Mouse (Mus musculus) ovary, postnatal 10 days (tissue): ENCODE results near the gene Dcaf17.

Experiments
- DNase-seq: peaks from one replicate; pipeline ENCODE4 v3.0.0; 2022; ENCODE audit warnings: low spot score

The Dcaf17 gene

DNA sequence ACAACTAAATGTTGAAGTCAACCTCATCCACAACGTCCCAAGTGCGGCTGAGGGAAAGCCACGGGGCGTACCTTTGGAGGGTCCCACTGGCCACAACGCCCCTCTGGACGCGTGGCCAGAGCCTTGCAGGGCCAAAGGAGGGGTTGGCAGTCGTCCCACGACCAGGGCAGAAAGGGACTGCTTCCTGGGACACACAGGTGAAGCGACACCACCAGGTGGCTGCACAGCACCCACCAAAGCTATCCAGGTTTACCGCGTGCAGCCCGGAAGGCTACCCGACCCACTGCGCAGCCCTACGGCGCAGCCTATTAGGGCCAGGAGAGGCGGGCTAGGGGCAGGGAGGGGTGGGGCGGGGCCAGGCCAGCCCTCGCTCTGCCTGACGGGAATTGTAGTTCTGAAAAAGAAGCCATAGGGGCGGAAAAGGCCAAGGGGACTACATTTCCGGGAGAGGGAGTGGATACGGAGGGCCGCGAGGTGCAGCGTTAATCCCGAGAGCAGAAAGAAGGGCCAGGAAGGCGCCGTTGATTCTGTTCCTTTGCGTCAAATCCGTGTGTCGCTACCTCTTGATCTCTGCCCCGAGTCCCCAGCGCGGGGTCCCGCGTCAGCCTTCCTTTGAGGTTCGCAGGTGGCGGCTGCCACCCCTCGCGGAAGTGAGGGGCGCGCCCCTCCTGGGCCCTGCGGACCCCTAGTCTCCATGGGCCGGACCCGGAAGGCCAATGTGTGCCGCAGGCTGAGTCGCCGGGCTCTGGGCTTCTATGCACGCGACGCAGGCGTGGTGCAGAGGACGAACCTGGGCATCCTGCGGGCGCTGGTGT is at the start of gene Dcaf17, which contains the start of gene Mettl8:
Gene Dcaf17 (plus strand): TSS at position 29 of the 815 bp plus-strand sequence.
Gene Mettl8 (minus strand): TSS at position 284 of the 815 bp plus-strand sequence.
- DNase-seq: peak; percentile 78

DNA sequence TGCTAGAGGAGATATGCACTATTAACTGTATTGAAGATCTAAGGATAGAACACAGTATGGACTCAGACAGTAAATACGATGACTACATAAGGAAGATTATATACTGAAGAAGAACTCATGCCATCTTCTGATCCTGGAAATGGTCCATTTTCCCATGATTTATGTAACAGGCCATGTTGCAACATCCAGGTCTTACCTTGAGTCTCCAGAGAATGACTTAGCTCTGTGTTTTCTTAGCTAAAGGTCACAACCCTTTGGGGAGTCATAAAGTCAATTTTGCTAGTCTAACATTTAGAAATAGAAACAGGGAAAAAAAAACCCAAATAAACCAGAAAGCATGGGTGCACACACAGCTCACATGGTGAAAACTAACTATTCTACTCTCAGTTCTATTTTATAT is 43.3 kb upstream of the Dcaf17 start:
- DNase-seq: no peak

DNA sequence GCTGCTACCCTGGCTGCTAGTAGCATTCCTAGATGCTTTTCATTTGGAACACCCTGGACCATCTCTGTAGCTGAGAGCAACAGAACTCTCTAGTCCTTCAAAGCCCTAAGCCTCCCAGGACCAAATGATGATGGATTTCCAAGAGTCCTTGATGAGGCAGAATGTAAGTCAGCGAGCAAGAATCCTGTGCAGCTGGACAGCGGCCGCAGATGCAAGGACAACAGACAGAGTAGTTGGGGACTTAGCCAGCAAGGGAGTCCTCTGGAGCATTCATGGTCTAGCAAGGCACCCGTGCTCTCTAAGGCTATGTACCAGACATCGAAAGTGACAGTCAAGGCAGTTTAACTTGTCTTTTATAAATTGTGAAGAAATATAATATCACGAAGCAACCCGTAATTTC is 41.6 kb upstream of the Dcaf17 start:
- DNase-seq: no peak

DNA sequence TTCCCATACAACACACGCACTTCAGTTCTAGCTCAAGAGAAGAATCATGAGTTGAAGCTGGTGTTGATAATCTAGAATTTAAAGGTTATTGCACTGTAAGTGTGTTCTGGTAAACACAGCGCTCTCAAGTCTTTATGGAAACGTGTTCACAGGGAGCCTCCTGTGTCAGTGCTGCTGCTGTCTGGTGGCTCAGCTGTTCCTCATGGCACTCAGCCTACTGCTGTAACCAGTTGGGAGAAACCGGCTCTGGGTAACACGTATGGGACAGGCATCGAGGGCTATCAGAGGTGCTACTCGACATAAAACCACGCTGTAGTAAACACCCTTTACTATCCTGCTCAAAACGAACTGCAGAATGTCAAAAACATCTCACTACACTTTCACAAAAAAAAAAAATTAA is 35.9 kb upstream of the Dcaf17 start:
- no peak for DNase-seq

DNA sequence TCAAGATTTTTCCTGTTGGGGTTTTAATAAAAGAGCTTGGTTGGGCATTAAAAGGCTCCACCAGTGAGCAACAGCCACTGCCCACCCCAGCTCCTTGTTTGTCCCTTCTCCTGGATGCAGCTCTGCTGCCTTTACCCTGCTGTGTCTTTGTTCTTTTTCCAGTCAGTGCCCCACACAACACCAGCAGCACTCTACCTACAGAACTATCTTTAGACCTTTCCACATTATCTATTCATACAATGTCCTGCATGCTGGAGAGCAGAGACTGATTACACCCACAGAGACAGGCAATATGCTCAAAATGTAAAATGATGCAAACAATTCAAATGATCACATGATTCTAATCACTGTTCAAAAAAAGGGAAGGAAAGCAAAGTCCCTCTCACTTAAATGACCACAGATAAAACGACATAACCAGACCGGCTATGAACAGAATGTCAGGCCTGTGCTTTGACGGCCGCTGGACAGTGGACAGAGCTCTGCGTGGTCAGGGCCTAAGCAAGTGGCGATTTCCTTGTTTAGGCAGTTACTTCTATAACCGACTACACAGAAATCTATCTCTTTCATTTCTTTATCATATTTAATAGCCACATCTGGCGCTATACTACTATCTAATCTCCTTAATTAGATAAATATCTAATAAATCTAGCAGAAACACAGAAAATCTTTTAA is 35.3 kb upstream of the Dcaf17 start:
- DNase-seq: no peak

GRCm38 (mm10) chr2:71020674-71021073 is 34.5 kb upstream of the Dcaf17 start:
- DNase-seq: no peak

DNA sequence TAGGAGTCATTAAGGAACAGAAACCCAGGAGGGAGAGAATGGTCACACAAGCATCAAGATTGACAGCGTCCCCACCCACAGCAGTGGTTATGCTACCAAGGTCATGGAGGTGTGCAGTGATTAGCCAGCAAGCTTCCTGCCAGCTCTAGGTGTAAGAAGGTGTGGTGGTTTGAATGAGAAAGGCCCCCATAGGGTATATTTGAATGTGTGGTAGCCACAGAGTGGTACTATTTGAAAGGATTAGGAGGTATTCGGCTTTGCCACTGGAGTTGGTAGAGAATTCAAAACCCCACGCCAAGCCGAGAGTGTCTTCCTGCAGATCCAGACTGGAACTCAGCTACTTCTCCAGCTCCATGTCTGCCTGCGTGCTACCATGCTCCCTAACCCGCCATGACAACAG is 32.1 kb upstream of the Dcaf17 start:
- DNase-seq: no peak

DNA sequence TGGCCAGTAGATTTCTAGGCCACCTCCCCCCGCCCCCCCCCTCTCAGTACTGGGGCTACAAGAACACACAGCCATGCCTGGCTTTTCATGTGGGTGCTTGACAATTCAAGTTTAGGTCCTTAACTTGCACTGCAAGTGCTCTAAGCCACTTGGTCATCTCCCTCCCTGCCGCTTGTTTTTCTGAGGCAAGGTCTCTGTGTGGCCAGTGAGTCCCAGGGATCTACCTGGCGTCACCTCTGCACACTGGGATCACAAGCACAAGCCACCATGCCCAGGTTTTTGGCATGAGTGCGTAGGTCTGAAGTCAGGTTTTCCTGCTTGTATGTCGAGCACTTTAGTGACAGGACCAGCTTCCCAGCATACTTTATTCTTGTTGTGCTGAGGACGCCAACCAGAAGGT is 31.1 kb upstream of the Dcaf17 start:
- DNase-seq: no peak

DNA sequence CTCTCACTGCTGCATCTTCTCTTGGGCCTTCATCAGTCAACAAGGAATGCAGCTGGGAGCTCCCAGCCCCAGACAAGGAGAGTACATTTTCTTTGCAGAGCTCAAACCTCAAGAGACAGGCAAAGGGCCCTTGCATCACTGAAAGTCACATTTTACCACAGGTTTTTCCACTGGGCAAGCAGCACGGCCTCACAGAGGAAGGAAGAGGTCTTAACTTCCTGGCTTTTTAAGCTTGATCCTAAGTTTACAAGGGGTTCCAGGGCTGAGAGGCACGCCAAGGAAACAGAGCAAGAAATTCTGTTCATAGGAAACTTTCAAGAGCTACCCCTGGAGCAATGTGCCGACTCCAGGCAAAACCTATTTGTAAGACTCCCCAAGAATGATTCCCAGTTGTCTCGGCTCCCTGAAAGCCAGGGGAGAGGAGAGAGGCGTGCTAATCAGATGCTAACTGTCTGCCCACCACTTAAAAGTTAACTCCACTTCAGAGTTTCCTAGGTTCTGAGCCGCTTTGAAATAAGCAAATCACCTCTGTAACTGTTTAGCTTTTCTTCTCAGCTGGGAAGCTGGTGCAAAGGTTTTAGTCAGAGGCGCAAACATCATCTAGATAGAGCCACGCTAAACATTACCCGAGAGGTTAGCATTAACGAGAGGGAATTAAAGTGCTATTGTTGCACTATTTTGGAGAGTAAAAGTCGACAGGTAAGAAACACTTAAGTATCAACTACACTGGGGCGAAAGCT is 29.4 kb upstream of the Dcaf17 start:
- no peak for DNase-seq

GRCm38 (mm10) chr2:71026787-71027186 is 28.3 kb upstream of the Dcaf17 start:
- no peak for DNase-seq

DNA sequence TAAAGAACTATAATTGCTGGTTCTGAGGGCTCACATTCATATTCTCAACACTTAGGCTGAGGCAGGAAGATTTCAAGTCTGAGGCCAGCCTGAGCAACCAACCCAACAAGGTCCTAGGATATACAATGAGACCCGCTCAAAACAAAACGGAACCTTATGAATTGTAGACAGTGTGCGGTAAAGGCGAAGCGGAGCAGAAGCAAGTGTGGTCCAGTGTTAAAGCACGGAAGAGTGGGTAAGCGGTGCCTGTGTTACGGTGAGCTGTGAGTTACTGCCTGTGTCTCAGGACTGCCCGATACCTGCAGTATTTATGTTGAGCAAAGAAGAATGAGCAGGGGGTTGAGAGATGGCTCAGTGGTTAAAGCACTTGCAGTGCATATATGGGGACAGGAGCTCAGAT is 27.5 kb upstream of the Dcaf17 start:
- no peak for DNase-seq

DNA sequence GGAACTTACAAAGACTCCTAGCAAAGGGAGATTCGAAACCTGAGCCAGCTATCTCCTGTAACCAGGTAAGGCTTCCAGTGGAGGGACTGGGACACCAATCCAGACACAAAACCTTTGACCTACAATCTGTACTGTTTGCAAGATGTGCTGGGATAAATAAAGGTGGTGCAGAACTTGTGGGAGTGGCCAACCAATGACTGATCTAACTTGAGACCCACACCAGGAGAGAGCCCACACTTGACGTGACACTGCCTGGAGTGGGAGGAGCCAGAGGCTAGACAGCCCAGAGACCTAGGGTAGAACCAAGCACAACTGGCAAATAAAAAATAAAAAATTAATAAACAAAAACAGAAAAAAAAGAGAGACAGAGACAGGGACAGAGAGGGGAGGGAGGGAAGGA is 24.5 kb upstream of the Dcaf17 start:
- DNase-seq: no peak

- DNase-seq: no peak
Observed at GRCm38 (mm10) chr2:71031973-71032794, 22.9 kb upstream of the Dcaf17 start.

DNA sequence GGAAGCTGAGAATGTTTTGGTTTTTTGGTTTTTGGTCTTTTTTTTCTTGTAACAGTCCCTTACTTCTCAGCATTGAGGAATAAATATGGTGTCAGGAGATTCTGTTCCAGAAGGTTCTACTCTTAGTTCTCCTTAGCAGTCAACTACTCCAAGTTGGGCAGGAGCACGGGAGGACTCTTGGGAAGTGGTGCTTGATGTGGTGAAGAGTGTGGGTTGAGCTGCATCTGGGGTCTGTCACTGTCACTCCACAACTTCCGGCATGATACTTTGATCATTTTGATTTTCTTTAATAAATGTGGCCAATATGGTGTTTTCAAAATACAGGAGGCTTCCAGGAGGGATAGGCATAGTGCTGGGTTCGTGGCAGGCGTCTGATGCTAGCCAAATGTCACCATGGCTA is 22.1 kb upstream of the Dcaf17 start:
- no peak for DNase-seq

GRCm38 (mm10) chr2:71033987-71034386 is 21.1 kb upstream of the Dcaf17 start:
- DNase-seq: no peak

DNA sequence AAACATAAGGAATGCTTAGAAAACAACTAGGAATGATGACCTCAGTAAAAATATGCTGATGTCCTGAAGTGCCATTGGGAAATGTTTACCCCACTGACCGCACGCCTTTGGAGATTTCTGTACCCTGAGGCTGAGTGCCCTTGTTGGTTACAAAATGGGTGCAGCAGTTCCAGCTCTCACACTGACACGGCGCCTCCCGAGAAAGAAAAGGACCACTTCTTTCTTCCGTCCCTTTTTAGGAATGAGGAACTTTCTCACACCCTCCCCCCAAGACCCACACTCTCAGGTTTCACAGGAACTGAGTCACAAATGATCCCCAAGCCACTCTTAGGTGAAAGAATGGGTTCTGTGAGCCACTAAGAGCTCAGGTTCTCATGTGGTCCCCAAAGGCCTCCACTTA is 17.7 kb upstream of the Dcaf17 start:
- DNase-seq: no peak

GRCm38 (mm10) chr2:71039522-71040121 is 15.5 kb upstream of the Dcaf17 start:
- DNase-seq: peak; percentile 44

DNA sequence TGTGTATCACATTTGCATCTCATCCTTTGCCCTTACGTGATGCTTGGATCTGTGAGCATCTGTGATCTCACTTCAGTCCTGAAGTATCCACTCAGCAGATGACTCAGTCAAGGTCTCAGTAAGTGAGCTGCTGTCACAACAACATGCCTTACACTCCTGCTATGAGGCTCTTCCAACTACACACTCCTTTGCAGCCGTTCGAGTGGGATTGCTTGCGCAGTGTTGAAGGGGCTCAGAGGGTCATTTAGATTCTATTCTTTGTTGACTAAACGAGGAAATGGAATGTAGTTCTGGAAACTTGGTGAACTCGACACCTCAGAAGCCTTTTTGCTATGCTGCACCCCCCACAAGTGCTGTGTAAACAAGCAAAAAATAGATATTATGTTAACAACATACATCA is 9.0 kb upstream of the Dcaf17 start:
- DNase-seq: no peak

DNA sequence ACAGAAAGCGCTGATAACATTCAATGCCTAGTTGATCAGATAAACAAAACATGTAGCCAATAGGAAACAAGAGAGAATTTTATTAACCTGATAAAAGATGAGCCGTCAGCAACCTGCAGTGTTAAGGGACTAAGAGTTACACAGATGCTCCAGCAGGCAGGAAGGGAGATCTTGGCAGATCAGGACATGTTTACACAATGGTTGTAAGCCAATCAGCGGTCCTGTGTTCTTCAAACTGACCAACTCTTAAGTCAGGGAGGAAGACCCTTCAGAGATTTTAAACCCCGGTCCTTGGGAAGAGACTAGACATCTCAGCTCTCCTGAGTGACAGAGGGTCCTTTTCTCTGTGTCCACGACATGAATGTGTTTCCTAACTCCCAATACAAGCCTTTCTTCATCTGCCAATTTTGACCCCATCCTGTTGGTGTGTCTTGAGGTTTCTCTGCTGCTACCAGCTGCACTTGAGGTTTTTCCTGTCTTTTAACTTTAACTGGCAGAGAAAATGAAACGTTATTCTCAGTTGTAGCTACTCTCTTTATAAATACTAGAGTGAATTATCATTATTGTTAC is 8.3 kb upstream of the Dcaf17 start:
- no peak for DNase-seq

DNA sequence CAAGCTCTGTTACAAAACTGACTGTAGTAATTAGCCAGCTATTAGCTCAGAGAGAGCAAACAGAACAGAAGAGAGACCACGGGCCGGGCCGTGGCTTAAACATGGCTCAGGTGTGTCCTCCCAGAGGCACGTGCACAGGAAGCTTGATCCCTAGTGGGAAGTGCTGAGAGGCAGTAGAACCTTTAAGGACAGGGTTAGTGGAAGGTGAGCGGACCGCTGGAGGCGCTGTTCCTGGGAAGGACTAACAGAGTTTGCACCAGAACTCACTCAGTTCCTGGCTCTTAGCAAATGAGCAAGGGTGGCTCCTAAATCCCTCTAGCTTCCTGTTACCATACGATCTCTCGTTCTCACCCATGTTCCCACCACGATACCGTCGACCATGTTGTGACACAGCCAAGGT is 6.2 kb upstream of the Dcaf17 start:
- no peak for DNase-seq

GRCm38 (mm10) chr2:71050511-71050910 is 4.6 kb upstream of the Dcaf17 start:
- no peak for DNase-seq
